Mouse (Mus musculus): ENCODE data around the gene Ankrd12. TPM values are rescaled to one million over a fixed set of nuclear protein-coding genes. Genes with fewer than 3 reads are reported as not detected.

Ankrd12 gene
- polyA plus RNA-seq, 1 experiment from 2014 or later = 118 TPM

DNA sequence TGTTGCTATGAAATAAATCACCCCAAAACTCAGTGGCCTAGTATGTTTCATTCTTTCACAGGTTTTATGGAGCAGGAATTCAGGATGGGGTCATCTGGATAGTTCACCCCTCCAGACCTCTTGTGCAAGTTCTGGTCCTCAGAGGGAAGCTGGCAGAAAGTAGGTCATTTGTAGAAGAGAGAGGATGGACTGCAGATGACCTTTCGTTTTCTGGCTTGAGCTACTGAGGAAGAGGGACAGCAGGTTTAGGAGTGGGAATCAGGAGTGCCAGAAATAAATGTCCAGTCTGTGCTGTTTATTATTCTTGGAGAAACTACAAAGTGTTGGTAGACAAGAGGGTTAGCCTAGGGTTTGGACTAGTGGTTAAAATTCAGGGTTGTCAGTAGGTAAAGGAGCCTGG, 118.5 kb downstream of the Ankrd12 start:
- H3K27ac ChIP-seq = no peak overlapping the region
- 100% methylated on average over 1 of the region's 1 CpGs for WGBS
- H3K4me3 ChIP-seq (replicated peaks) = no peak overlapping the region
- no peaks in the 10 kb centered on the region for H3K36me3 ChIP-seq
- no peak overlapping the region for H3K4me2 ChIP-seq (replicated peaks)
- ATAC-seq = no peak
- no peaks in the 10 kb centered on the region for H3K27me3 ChIP-seq
- no peaks in the 10 kb centered on the region for H3K4me1 ChIP-seq (replicated peaks)
- H3K9ac ChIP-seq (replicated peaks) = no peak overlapping the region
- H3K9me3 ChIP-seq = no peaks in the 10 kb centered on the region

DNA sequence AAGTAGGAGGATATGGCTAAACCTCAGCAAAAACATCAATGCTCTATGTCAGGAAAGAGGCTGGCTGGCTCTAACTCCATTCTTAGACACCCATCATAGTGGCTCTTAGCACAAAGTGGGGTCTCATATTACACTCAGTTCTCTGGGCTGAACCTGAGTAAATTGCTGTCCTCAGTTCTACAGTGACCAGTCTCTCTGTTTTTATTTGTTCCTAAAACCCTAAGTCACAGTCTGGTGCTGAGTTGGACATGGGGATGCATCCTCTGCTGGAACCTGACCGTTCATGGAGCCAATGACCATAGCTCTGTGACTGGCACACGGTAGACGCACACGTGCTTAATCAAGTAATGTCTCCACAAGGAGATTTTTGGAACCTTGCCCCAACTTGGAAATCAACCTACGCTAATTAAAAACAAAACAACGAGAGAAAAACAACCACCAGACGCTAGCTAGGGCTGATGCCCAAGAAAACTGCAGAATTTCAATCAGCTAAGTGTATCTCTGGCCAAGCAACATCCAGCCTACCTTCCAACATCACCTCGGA, 119.0 kb downstream of the Ankrd12 start:
- ATAC-seq = no peak
- WGBS = 92% methylated on average over 8 of the region's 8 CpGs

GRCm38 (mm10) chr17:65956993-65957781, 119.7 kb downstream of the Ankrd12 start:
- no peak overlapping the region for H3K4me3 ChIP-seq (replicated peaks)
- ATAC-seq = no peak
- H3K27ac ChIP-seq = no peak overlapping the region
- H3K9me3 ChIP-seq = no peaks in the 10 kb centered on the region
- no peaks in the 10 kb centered on the region for H3K27me3 ChIP-seq
- H3K36me3 ChIP-seq = no peaks in the 10 kb centered on the region
- no peak overlapping the region for H3K9ac ChIP-seq (replicated peaks)
- 82% methylated on average over 14 of the region's 14 CpGs for WGBS
- H3K4me2 ChIP-seq (replicated peaks) = no peak overlapping the region
- H3K4me1 ChIP-seq (replicated peaks) = no peaks in the 10 kb centered on the region

More for the DNA sequence above, 119.0 kb downstream of the Ankrd12 start:
- Histone ChIP-seq H3K36me3 (no peaks in the 10 kb centered on the region), H3K4me1 (replicated peaks) (no peaks in the 10 kb centered on the region), H3K27me3 (no peaks in the 10 kb centered on the region), H3K9ac (replicated peaks) (no peak overlapping the region), H3K4me3 (replicated peaks) (no peak overlapping the region), H3K27ac (no peak overlapping the region), H3K9me3 (no peaks in the 10 kb centered on the region), H3K4me2 (replicated peaks) (no peak overlapping the region)

DNA sequence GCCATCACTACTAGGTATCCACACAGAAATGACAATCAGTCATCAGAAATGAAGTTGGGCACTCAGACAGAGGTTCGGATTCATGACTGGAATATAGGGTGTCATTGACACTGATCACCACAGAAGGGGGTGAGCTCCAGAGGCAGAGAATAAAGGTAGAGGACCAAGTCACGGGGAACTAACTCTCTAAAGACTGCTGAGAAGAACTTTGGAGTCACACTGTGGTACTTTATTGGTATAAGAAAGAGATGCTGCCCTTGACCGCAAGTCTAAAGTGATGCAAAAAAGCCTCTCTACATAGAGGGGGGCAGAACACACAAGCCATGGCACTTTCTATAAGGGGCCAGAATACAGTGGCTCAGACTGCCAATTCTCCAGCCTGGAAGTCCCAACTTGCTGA, 120.7 kb downstream of the Ankrd12 start:
- H3K27me3 ChIP-seq = no peaks in the 10 kb centered on the region
- H3K9ac ChIP-seq (replicated peaks) = no peak overlapping the region
- WGBS = 65% methylated on average over 3 of the region's 3 CpGs
- H3K36me3 ChIP-seq = no peaks in the 10 kb centered on the region
- H3K4me1 ChIP-seq (replicated peaks) = no peaks in the 10 kb centered on the region
- H3K4me3 ChIP-seq (replicated peaks) = no peak overlapping the region
- H3K27ac ChIP-seq = no peak overlapping the region
- H3K9me3 ChIP-seq = no peaks in the 10 kb centered on the region
- ATAC-seq = no peak
- H3K4me2 ChIP-seq (replicated peaks) = no peak overlapping the region

GRCm38 (mm10) chr17:65953959-65954358, 122.9 kb downstream of the Ankrd12 start:
- H3K4me3 ChIP-seq (replicated peaks) = no peak overlapping the region
- H3K4me2 ChIP-seq (replicated peaks) = no peak overlapping the region
- H3K4me1 ChIP-seq (replicated peaks) = peaks cover 8% of the 10 kb centered on the region
- H3K27ac ChIP-seq = no peak overlapping the region
- no peaks in the 10 kb centered on the region for H3K36me3 ChIP-seq
- H3K9ac ChIP-seq (replicated peaks) = no peak overlapping the region
- H3K9me3 ChIP-seq = no peaks in the 10 kb centered on the region
- ATAC-seq = no peak
- no peaks in the 10 kb centered on the region for H3K27me3 ChIP-seq
- 59% methylated on average over 4 of the region's 4 CpGs for WGBS

DNA sequence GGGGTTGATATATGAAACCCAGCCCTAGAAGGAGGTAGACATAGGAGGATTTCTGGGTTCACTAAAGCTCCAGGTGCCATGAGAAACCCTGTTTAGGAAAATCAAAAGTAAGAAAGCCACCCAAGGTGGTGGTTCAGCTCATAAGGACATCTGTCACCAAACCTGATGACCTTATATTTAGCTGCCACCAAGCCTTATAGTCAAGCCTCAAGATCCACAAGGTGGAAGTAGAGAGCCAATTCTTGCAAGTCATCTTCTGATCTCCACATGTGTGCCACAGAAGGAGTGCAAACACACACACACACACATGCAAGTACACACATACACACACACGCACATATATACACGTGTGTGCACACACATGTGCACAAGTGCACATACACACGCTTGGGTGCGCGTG, 124.8 kb downstream of the Ankrd12 start:
- WGBS = 93% methylated on average over 5 of the region's 5 CpGs
- ATAC-seq = no peak

GRCm38 (mm10) chr17:65950622-65951404, 126.1 kb downstream of the Ankrd12 start, which contains the start of gene Twsg1:
TSS of gene Twsg1 (minus strand) at chr17:65951226.
- H3K9me3 ChIP-seq = no peaks in the 10 kb centered on the region
- no peaks in the 10 kb centered on the region for H3K27me3 ChIP-seq
- peak within 1 kb of the TSS; percentile 96 for H3K9ac ChIP-seq (replicated peaks)
- peak within 1 kb of the TSS; percentile 65 for H3K4me2 ChIP-seq (replicated peaks)
- ATAC-seq = peak; percentile 98
- under 1% methylated on average over 87 of the region's 87 CpGs for WGBS
- peaks cover 14% of the 10 kb centered on the region for H3K4me1 ChIP-seq (replicated peaks)
- peaks cover 25% of the 10 kb centered on the region for H3K36me3 ChIP-seq
- H3K4me3 ChIP-seq (replicated peaks) = peak within 1 kb of the TSS; percentile 91
- H3K27ac ChIP-seq = peak within 1 kb of the TSS; percentile 89

More for the DNA sequence above, 124.8 kb downstream of the Ankrd12 start:
- Histone ChIP-seq H3K9me3 (no peaks in the 10 kb centered on the region), H3K4me1 (replicated peaks) (peaks cover 14% of the 10 kb centered on the region), H3K4me2 (replicated peaks) (no peak overlapping the region), H3K9ac (replicated peaks) (no peak overlapping the region), H3K36me3 (peaks cover 15% of the 10 kb centered on the region), H3K27me3 (no peaks in the 10 kb centered on the region), H3K4me3 (replicated peaks) (no peak overlapping the region), H3K27ac (no peak overlapping the region)

GRCm38 (mm10) chr17:65950183-65950582, 126.7 kb downstream of the Ankrd12 start:
- Histone ChIP-seq H3K36me3 (peaks cover 31% of the 10 kb centered on the region), H3K27ac (peak overlapping the region; percentile 89), H3K27me3 (no peaks in the 10 kb centered on the region), H3K9me3 (no peaks in the 10 kb centered on the region), H3K4me2 (replicated peaks) (peak overlapping the region; percentile 65), H3K9ac (replicated peaks) (peak overlapping the region; percentile 96), H3K4me3 (replicated peaks) (peak overlapping the region; percentile 91), H3K4me1 (replicated peaks) (peaks cover 14% of the 10 kb centered on the region)
- WGBS = 31% methylated on average over 7 of the region's 7 CpGs
- peak; percentile 2; the same call in 1 of the 2 replicates for ATAC-seq

GRCm38 (mm10) chr17:65947307-65947706, 129.6 kb downstream of the Ankrd12 start:
- no peak overlapping the region for H3K4me2 ChIP-seq (replicated peaks)
- H3K27ac ChIP-seq = no peak overlapping the region
- no peak overlapping the region for H3K9ac ChIP-seq (replicated peaks)
- no peak overlapping the region for H3K4me3 ChIP-seq (replicated peaks)
- H3K4me1 ChIP-seq (replicated peaks) = peaks cover 14% of the 10 kb centered on the region
- H3K27me3 ChIP-seq = no peaks in the 10 kb centered on the region
- no peaks in the 10 kb centered on the region for H3K9me3 ChIP-seq
- 97% methylated on average over 8 of the region's 8 CpGs for WGBS
- ATAC-seq = no peak
- peaks cover 39% of the 10 kb centered on the region for H3K36me3 ChIP-seq

DNA sequence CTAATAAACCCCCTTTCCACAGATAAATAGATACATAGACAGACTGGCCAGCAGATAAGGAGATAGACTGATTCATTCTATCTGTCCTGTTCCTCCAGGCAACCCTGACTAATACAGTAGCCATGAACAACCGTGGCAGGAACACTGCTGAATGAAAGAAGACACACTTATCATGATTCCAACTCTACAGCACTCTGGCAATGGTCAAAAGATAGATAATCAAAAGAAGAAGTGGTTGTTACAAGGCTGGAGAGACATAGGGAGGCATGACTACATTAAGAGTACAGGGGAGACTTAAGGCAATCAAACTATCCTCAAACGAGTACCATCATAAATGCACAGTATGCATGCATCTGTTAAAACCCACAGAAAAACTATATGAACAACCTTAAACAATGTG, 131.5 kb downstream of the Ankrd12 start:
- 96% methylated on average over 2 of the region's 2 CpGs for WGBS
- H3K27ac ChIP-seq = no peak overlapping the region
- H3K36me3 ChIP-seq = peaks cover 39% of the 10 kb centered on the region
- no peak overlapping the region for H3K4me2 ChIP-seq (replicated peaks)
- ATAC-seq = no peak
- no peaks in the 10 kb centered on the region for H3K27me3 ChIP-seq
- no peak overlapping the region for H3K4me3 ChIP-seq (replicated peaks)
- H3K9ac ChIP-seq (replicated peaks) = no peak overlapping the region
- no peaks in the 10 kb centered on the region for H3K9me3 ChIP-seq
- peaks cover 24% of the 10 kb centered on the region for H3K4me1 ChIP-seq (replicated peaks)

DNA sequence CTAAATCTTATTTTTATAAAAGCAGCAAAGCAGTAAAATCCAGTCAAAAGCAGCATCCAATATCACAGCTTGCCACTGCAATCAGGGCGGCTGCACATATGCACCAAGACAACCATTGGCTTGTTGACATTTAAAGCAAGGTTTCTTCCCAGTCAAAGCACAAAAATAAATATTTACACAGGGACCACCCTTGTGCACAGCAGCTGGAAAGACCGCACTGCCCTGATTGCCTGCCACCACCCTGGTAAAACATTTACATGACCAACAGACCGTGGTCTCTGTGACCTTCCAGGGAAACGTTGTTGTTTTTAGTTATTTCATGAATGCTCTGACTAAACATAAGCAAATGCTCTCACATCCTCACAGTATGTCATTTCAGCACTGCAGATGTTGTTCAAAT, 134.5 kb downstream of the Ankrd12 start:
- WGBS = 83% methylated on average over 4 of the region's 4 CpGs
- Histone ChIP-seq H3K27me3 (no peaks in the 10 kb centered on the region), H3K9me3 (no peaks in the 10 kb centered on the region), H3K27ac (no peak overlapping the region), H3K4me2 (replicated peaks) (no peak overlapping the region), H3K4me1 (replicated peaks) (peaks cover 10% of the 10 kb centered on the region), H3K4me3 (replicated peaks) (no peak overlapping the region), H3K9ac (replicated peaks) (no peak overlapping the region), H3K36me3 (peaks cover 31% of the 10 kb centered on the region)
- ATAC-seq = no peak

DNA sequence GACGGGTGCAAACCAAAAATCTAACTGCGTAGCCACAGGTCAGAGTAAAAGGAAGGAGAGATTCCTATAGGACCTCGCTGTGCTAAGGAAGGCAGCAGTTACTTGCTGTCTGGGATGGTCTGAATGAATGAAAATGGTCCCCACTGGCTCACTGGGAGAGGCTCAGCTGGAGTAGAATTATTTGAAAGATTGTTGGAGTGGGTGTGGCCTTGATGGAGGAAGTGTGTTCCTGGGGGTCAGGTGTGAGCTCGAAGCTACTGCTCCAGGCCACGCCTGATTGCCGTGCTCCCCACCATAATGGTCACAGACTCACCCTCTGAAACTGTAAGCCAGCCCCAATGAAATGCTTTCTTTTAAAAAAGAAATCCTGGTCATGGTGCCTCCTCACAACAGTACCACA, 135.6 kb downstream of the Ankrd12 start:
- no peaks in the 10 kb centered on the region for H3K27me3 ChIP-seq
- peaks cover 32% of the 10 kb centered on the region for H3K36me3 ChIP-seq
- no peak overlapping the region for H3K4me3 ChIP-seq (replicated peaks)
- H3K4me2 ChIP-seq (replicated peaks) = no peak overlapping the region
- H3K9ac ChIP-seq (replicated peaks) = no peak overlapping the region
- no peak overlapping the region for H3K27ac ChIP-seq
- no peak for ATAC-seq
- WGBS = 85% methylated on average over 6 of the region's 6 CpGs
- H3K9me3 ChIP-seq = no peaks in the 10 kb centered on the region
- H3K4me1 ChIP-seq (replicated peaks) = peaks cover 10% of the 10 kb centered on the region
